Mouse (Mus musculus): ENCODE results near the gene Dazap1.
"Not testable (repeated sequence)": the region's sequence is repeated elsewhere in the genome, so short reads cannot be mapped to it uniquely, and the experiment has no call there.

The Dazap1 gene

GRCm38 (mm10) chr10:80260642-80261584 lies at the start of gene Dazap1, which contains the start of gene Gamt:
Gene Dazap1, plus strand, starts transcription at chr10:80261486.
Gene Gamt, minus strand, starts transcription at chr10:80261012.
- DNase-seq (ENCODE audit: low read depth in 1 of 2, low spot score in 2 of 2) = peak; percentile 62 to 78

DNA sequence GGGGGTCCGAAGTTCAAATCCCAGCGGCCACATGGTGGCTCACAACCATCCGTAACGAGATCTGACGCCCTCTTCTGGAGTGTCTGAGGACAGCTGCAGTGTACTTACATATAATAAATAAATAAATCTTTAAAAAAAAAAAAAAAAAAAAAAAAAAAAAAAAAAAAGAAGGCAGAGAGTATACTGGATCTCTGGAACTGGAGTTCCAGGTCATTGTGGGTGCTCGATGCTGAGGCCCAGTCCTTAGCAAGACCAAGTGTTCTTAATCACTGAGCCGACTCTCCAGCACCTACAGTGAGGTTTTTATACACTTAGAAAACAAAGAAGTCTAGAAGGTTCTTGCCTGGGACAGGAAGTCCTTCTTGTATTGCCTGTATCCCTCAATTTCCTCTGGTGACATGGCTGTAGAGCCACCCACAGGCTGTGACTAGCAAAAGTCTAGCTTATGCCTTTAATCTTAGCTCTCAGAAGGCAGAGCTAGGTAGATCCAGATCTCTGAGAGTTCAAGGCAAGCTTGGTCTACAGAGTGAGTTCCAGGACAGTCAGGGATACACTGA lies 49.7 kb upstream of the Dazap1 start:
- not testable (repeated sequence) for DNase-seq (ENCODE audit: low read depth in 1 of 2, low spot score in 2 of 2)

- no peak for DNase-seq (ENCODE audit: low read depth in 1 of 2, low spot score in 2 of 2)
Observed at GRCm38 (mm10) chr10:80215048-80215772, 46.1 kb upstream of the Dazap1 start.

- DNase-seq (ENCODE audit: low read depth in 1 of 2, low spot score in 2 of 2) = no peak
Observed at GRCm38 (mm10) chr10:80220676-80221075, 40.6 kb upstream of the Dazap1 start.

DNA sequence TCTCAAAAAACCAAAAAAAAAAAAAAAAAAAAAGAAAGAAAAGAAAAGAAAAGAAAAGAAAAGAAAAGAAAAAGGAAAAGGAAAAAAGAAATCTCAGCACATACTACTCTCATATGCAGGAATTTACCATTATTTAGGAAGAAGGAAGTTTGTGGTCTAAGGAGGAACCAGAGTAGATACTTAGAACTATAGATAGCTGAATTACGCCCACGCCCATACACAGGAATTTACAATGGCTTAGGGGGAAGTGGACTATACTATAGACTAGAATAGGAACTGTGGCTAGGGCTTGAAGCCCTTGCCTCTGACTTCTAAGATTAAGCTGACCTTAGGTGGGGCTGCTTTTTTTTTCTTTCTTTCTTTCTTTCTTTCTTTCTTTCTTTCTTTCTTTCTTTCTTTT lies 38.1 kb upstream of the Dazap1 start:
- peak in 1 of 2 experiments; percentile 21 for DNase-seq (ENCODE audit: low read depth in 1 of 2, low spot score in 2 of 2)

DNA sequence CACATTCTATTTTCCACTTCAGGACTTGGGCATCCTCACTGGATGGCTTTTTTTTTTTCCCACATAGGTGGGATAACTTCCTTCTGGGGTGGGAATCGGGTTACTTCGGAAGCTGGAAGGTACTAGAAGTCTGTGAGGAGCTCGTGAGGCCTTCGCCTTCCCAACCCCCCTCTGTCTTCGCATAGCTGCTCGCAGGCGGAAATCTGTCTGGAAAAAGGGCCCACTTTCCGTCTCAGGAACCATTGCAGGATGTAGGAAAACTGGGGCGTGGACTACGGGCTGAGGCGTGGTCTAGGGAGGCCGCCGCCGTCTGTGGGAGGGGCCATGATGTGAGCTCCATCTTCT lies 35.2 kb upstream of the Dazap1 start:
- DNase-seq (ENCODE audit: low read depth in 1 of 2, low spot score in 2 of 2) = no peak

- DNase-seq (ENCODE audit: low read depth in 1 of 2, low spot score in 2 of 2) = peak; percentile 93 to 96
Observed at GRCm38 (mm10) chr10:80226416-80227165, 34.7 kb upstream of the Dazap1 start, which contains the start of gene Mum1. Gene Mum1, plus strand, starts transcription at chr10:80226434.

GRCm38 (mm10) chr10:80227166-80227539 lies 34.1 kb upstream of the Dazap1 start:
- DNase-seq (ENCODE audit: low read depth in 1 of 2, low spot score in 2 of 2) = no peak

GRCm38 (mm10) chr10:80227877-80228775 lies 33.2 kb upstream of the Dazap1 start:
- DNase-seq (ENCODE audit: low read depth in 1 of 2, low spot score in 2 of 2) = no peak

DNA sequence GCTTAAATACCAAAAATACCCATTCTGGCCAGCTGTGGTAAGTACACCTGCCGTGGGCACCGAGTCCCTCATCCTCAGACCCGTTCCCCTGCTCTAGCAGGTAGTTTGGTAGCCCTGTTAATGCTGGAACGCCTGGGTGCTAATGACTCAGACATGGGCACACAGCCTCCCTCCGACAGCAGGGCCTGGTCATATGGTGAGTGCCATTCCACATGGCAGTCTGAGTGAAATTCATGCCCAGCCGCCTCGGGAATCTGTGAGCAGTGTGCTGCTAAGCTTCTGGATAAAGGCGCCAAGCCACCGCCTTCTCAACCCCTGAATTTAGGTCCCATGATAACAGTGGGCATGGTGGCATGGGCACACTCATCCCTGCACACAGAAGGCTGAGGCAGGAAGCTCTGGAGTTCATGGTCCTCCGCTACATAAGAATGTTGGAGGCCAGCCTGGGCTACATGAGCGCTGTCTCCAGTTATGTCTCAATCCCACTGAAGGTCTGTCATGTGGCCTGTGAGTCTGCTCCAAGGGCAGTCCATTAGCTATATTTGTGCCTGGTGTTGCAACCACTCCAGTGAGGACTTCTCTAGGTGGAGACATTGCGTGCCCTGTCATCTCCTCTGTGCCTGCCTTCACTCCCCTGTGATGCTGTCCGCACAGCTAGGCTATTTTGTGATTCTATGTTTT lies 25.0 kb upstream of the Dazap1 start:
- DNase-seq (ENCODE audit: low read depth in 1 of 2, low spot score in 2 of 2) = no peak

DNA sequence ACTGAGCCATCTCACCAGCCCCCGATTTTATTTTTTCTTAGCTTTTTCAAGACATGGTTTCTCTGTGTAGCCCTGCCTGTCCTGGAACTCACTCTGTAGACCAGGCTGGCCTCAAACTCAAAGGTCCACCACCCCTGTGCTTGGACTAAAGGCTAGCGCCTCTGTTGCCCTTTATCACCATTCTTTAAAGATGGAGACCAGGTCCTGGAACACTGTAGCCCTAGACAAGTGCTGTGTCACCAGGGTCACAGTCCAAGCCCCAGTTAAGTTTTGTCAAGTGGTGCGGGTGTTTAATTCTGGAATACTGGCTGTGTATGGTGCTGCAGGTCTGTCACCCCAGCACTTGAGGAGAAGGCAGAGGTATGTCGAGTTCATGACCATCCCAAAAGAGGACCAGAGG lies 24.3 kb upstream of the Dazap1 start:
- DNase-seq (ENCODE audit: low read depth in 1 of 2, low spot score in 2 of 2) = no peak

DNA sequence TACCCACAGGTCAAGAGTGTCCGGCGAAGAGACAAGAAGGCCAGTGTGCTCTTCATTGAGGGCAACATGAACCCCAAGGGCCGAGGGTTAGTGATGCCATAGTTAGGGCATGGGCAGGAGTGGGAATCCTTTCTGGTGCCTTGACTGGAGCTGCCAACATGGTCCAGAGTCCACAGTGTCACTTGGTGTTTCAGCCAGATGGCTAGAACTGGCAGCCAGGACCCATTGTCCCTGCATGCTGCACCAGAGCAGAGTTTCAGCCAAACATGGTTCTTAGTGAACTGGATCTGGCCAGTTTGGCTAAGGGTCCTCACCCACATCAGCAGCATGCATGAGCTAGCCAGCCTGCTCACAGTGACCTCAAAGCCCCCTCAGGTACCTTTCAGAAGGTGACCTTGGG lies 23.0 kb upstream of the Dazap1 start:
- no peak for DNase-seq (ENCODE audit: low read depth in 1 of 2, low spot score in 2 of 2)

DNA sequence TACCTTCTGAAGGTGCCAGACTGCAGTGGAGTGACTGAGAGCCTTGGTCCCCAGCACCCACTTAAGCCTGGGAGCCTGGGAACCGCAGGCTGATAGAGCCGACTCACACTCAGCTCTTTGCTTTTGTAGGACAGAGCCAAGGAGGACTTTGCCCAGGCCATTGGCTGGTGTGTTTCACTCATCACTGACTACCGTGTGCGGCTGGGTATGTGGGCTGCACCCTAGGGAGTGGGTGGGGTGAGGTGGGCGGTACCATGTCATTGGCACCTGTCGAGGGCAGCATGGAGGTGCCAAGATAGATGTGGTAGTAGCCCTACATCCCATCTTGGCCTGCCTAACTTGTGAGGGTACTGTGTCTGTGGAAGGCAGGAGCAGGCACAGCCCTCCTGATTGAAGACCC lies 21.5 kb upstream of the Dazap1 start:
- no peak for DNase-seq (ENCODE audit: low read depth in 1 of 2, low spot score in 2 of 2)

- no peak for DNase-seq (ENCODE audit: low read depth in 1 of 2, low spot score in 2 of 2)
Observed at GRCm38 (mm10) chr10:80242088-80242487, 19.2 kb upstream of the Dazap1 start.

DNA sequence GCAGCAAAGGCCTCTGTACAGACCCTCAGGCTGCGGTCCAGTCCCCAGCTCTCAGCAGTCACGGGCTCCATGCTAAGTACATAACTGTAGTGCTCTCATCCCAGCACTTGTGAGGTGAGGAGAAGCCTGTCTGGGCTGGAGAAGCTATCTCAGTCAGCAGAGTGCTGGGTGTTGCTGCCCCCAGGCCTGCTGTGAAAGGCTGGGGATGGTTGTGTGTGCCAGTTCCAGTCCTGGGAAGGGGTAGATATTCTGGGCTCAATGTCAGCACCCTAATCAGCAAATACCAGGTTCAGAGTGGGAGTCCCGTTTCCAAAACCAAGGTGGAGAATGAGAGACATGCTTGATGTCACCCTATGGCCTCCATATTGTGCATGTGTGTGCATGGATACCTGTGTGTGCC lies 18.7 kb upstream of the Dazap1 start:
- no peak for DNase-seq (ENCODE audit: low read depth in 1 of 2, low spot score in 2 of 2)

DNA sequence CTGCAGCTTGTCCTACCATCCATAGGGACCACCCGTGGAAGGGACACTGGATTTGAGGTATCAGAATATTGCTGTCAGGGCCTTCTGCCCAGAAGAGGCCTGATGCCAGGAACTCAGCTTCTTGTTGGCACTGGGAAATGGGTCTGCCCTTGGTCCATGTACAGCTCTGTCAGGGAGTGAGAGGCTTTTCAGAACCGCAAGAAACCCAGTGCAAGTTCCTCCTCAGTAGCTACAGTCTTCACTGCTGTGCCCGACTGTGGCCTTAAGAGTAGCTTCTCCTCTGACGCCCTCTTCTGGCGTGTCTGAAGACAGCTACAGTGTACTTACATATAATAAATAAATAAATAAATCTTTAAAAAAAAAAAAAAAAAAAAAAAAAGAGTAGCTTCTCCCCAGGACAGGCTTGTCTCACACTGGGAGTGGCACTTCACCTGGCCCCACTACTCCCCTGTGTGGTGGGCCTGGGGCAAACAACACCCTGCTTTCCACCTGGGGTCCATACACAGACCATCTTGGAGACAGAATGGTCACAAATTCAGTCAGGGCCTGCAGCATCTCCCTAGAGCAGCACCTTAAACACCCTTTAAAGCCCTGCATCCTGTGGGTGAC lies 16.4 kb upstream of the Dazap1 start:
- DNase-seq (ENCODE audit: low read depth in 1 of 2, low spot score in 2 of 2) = no peak

GRCm38 (mm10) chr10:80245600-80245999 lies 15.7 kb upstream of the Dazap1 start:
- peak in 1 of 2 experiments; percentile 55 for DNase-seq (ENCODE audit: low read depth in 1 of 2, low spot score in 2 of 2)

GRCm38 (mm10) chr10:80247849-80248248 lies 13.4 kb upstream of the Dazap1 start:
- DNase-seq (ENCODE audit: low read depth in 1 of 2, low spot score in 2 of 2) = no peak

DNA sequence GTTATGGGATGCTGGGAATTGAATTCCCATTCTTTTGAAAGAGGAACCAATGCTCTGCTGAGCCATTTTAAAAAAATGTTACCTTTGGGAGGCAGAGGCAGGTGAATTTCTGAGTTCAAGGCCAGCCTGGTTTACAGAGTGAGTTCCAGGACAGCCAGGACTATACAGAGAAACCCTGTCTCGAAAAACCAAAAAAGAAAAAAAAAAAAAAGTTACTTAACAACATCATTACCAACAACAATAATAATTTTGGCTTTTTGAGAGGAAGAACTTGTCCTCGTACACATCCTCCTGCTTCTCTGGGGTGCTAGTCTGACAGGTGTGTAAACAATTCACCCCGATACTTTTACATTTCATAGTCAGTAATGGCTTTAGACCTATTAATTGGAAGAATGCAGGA lies 12.8 kb upstream of the Dazap1 start:
- not testable (repeated sequence) for DNase-seq (ENCODE audit: low read depth in 1 of 2, low spot score in 2 of 2)
